Mouse (Mus musculus): ENCODE measurements around the gene Cnga2. TPM values are rescaled to one million over a fixed set of nuclear protein-coding genes. Genes with fewer than 3 reads are reported as not detected.
A peak's percentile ranks its signal among the peaks of the same experiment; 100 is the strongest.

Cnga2 gene
- polyA plus RNA-seq (2015; fragmentation: Nextera tagmentation; extraction: Ambion mirVana), result 0.04 TPM in 1 of 2 replicates, not detected in the other

DNA sequence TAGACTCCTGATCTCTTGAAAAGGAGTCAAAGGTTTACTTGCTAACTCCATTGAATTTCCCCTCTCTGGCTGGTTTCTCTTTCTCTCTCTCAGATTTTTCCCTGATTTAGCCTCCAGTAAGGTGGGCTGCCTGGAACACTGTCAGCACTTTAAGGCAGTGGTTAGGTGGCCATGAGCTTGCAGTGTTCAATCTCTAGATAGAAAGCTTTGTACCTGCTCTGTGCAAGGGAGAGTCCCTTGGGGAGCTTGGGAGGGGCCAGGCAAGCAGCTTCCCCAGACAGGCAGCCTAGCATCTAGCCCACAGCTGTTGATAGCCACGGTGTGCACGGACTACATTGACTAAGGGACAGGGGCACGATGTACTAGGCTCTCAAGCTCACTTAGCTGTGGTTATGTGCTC, at the start of gene Cnga2:
Cnga2 (plus strand) TSS at position 301 of the 400 bp plus-strand sequence.
- Histone ChIP-seq H3K4me1 (ENCODE audit: control insufficient read depth, insufficient read depth, low read length) (no peaks in the 10 kb centered on the region), H3K27me3 (replicated peaks; ENCODE audit: control insufficient read depth, insufficient read depth, low read length) (no peaks in the 10 kb centered on the region), H3K9ac (ENCODE audit: low read depth, low read length) (no peak within 1 kb of the TSS), H3K27ac (ENCODE audit: low read length) (no peak within 1 kb of the TSS), H3K36me3 (ENCODE audit: control insufficient read depth, insufficient read depth, low read length) (no peaks in the 10 kb centered on the region), H3K9me3 (ENCODE audit: control insufficient read depth, low read length) (no peaks in the 10 kb centered on the region), H3K4me2 (ENCODE audit: low read depth, low read length) (no peak within 1 kb of the TSS), H3K4me3 (ENCODE audit: low read length) (no peak within 1 kb of the TSS)
- no peak for ATAC-seq
- WGBS, result 83% methylated on average over 3 of the region's 3 CpGs

- H3K27ac ChIP-seq (ENCODE audit: low read length), result no peak overlapping the region
- H3K9me3 ChIP-seq (ENCODE audit: control insufficient read depth, low read length), result no peaks in the 10 kb centered on the region
- no peak overlapping the region for H3K4me3 ChIP-seq (ENCODE audit: low read length)
- no peak overlapping the region for H3K4me2 ChIP-seq (ENCODE audit: low read depth, low read length)
- H3K36me3 ChIP-seq (ENCODE audit: control insufficient read depth, insufficient read depth, low read length), result no peaks in the 10 kb centered on the region
- no peak for ATAC-seq
- no peak overlapping the region for H3K9ac ChIP-seq (ENCODE audit: low read depth, low read length)
- no peaks in the 10 kb centered on the region for H3K4me1 ChIP-seq (ENCODE audit: control insufficient read depth, insufficient read depth, low read length)
- no peaks in the 10 kb centered on the region for H3K27me3 ChIP-seq (replicated peaks; ENCODE audit: control insufficient read depth, insufficient read depth, low read length)
- 20% methylated on average over 3 of the region's 3 CpGs for WGBS
Observed at GRCm38 (mm10) chrX:71946631-71947030, 45.0 kb upstream of the Cnga2 start.

- no peak overlapping the region for H3K4me2 ChIP-seq (ENCODE audit: low read depth, low read length)
- no peaks in the 10 kb centered on the region for H3K36me3 ChIP-seq (ENCODE audit: control insufficient read depth, insufficient read depth, low read length)
- H3K27me3 ChIP-seq (replicated peaks; ENCODE audit: control insufficient read depth, insufficient read depth, low read length), result 0 out of 2 replicates have a peak, but pooled peaks cover 2% of the 10 kb centered on the region
- no peak for ATAC-seq
- 0 out of 2 replicates have a peak, but pooled peaks cover under 1% of the 10 kb centered on the region for H3K4me1 ChIP-seq (ENCODE audit: control insufficient read depth, insufficient read depth, low read length)
- no peak overlapping the region for H3K4me3 ChIP-seq (ENCODE audit: low read length)
- H3K9ac ChIP-seq (ENCODE audit: low read depth, low read length), result no peak overlapping the region
- H3K9me3 ChIP-seq (ENCODE audit: control insufficient read depth, low read length), result no peaks in the 10 kb centered on the region
- H3K27ac ChIP-seq (ENCODE audit: low read length), result no peak overlapping the region
Observed at GRCm38 (mm10) chrX:71958366-71958765, 33.3 kb upstream of the Cnga2 start.

DNA sequence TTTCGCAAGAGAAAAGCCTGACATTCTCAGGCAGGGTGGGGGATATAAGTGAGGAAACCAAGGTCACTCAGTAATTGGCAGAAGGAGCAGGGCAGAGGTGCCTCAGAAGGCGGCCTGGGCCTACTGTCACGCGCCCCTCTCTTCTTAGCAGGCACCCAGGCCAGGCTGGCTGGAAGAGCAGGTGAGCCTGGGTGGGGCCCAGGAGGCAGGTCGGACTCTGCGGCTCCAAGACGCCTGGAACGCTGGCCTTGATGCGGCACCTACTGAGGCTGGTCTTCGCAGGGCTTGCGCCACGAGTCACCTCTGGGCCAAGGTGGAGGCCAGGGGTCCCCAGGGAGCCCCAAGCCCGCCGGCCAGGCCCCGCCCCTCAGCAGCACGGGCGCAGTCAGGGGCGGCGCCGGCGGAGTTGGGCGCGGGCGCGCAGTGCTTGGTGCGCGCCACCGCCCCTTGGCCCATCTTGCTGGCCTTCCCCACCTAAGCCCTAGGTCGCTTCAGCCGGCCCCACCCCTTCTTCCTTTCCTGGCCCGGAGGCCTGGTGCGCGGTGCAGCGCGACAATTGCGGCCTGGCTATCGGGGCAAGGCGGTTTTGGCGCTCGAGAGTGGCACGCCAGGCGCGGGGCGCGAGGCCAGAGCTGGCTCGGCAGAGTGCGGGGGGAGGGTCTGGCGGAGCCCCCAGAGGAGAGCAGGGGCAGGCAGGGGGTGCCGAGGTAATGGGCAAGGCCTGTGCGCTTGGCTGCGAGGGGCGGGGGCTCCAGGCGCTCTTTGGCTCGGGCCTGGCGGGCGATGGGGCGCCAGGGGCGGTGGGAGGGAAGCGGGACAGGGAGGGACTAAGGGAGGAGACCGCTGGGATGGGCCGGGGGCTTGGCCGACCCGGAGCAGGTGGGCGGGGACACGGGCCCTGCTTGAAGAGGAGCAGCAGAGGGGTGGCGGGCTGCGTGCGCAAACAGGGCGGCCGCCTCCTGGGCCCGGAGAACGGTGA, 29.3 kb upstream of the Cnga2 start, which contains the start of gene Prrg3:
Prrg3 (plus strand) TSS at position 552 of the 979 bp plus-strand sequence.
- Histone ChIP-seq H3K27ac (ENCODE audit: low read length) (no peak within 1 kb of the TSS), H3K4me3 (ENCODE audit: low read length) (peak within 1 kb of the TSS; percentile 55), H3K4me2 (ENCODE audit: low read depth, low read length) (peak within 1 kb of the TSS; percentile 79), H3K9me3 (ENCODE audit: control insufficient read depth, low read length) (no peaks in the 10 kb centered on the region), H3K9ac (ENCODE audit: low read depth, low read length) (peak within 1 kb of the TSS; percentile 75), H3K27me3 (replicated peaks; ENCODE audit: control insufficient read depth, insufficient read depth, low read length) (0 out of 2 replicates have a peak, but pooled peaks cover 2% of the 10 kb centered on the region), H3K4me1 (ENCODE audit: control insufficient read depth, insufficient read depth, low read length) (0 out of 2 replicates have a peak, but pooled peaks cover 3% of the 10 kb centered on the region), H3K36me3 (ENCODE audit: control insufficient read depth, insufficient read depth, low read length) (no peaks in the 10 kb centered on the region)
- ATAC-seq, result peak; percentile 91
- 20% methylated on average over 44 of the region's 72 CpGs for WGBS

GRCm38 (mm10) chrX:71963275-71963912, 28.3 kb upstream of the Cnga2 start:
- ATAC-seq, result no peak
- H3K9ac ChIP-seq (ENCODE audit: low read depth, low read length), result peak overlapping the region; percentile 75; the same call in 1 of the 2 replicates
- no peaks in the 10 kb centered on the region for H3K9me3 ChIP-seq (ENCODE audit: control insufficient read depth, low read length)
- WGBS, result 34% methylated on average over 9 of the region's 9 CpGs
- H3K4me3 ChIP-seq (ENCODE audit: low read length), result peak overlapping the region; percentile 55
- 0 out of 2 replicates have a peak, but pooled peaks cover 3% of the 10 kb centered on the region for H3K4me1 ChIP-seq (ENCODE audit: control insufficient read depth, insufficient read depth, low read length)
- H3K27ac ChIP-seq (ENCODE audit: low read length), result no peak overlapping the region
- peak overlapping the region; percentile 79 for H3K4me2 ChIP-seq (ENCODE audit: low read depth, low read length)
- H3K27me3 ChIP-seq (replicated peaks; ENCODE audit: control insufficient read depth, insufficient read depth, low read length), result 0 out of 2 replicates have a peak, but pooled peaks cover 2% of the 10 kb centered on the region
- no peaks in the 10 kb centered on the region for H3K36me3 ChIP-seq (ENCODE audit: control insufficient read depth, insufficient read depth, low read length)

DNA sequence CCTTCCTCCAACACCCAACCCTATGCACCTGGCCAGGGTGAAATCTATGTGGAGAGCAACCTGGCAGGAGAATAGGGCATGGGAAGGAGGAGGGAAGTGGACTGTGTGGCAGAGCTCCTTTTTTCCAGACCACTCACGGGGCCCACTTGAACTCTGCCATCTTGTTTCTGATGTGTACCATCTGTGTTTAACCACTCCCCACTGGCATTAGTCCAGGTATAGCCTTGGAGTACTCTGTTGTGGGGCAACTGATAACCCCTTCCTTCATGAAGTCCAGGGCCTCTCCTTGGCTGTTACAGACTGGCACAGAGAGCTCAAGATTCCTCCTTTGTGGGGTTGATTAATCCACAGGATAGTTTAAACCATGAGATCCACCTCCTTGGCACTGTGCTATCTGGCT, 23.4 kb upstream of the Cnga2 start:
- ATAC-seq, result no peak
- H3K9ac ChIP-seq (ENCODE audit: low read depth, low read length), result no peak overlapping the region
- no peaks in the 10 kb centered on the region for H3K9me3 ChIP-seq (ENCODE audit: control insufficient read depth, low read length)
- 43% methylated on average over 1 of the region's 1 CpGs for WGBS
- H3K4me3 ChIP-seq (ENCODE audit: low read length), result no peak overlapping the region
- H3K27ac ChIP-seq (ENCODE audit: low read length), result no peak overlapping the region
- H3K4me2 ChIP-seq (ENCODE audit: low read depth, low read length), result no peak overlapping the region
- no peaks in the 10 kb centered on the region for H3K27me3 ChIP-seq (replicated peaks; ENCODE audit: control insufficient read depth, insufficient read depth, low read length)
- H3K36me3 ChIP-seq (ENCODE audit: control insufficient read depth, insufficient read depth, low read length), result no peaks in the 10 kb centered on the region
- 0 out of 2 replicates have a peak, but pooled peaks cover 3% of the 10 kb centered on the region for H3K4me1 ChIP-seq (ENCODE audit: control insufficient read depth, insufficient read depth, low read length)

- no peaks in the 10 kb centered on the region for H3K27me3 ChIP-seq (replicated peaks; ENCODE audit: control insufficient read depth, insufficient read depth, low read length)
- no peaks in the 10 kb centered on the region for H3K4me1 ChIP-seq (ENCODE audit: control insufficient read depth, insufficient read depth, low read length)
- no peak overlapping the region for H3K27ac ChIP-seq (ENCODE audit: low read length)
- no peak overlapping the region for H3K4me2 ChIP-seq (ENCODE audit: low read depth, low read length)
- no peaks in the 10 kb centered on the region for H3K9me3 ChIP-seq (ENCODE audit: control insufficient read depth, low read length)
- WGBS, result 79% methylated on average over 6 of the region's 6 CpGs
- no peaks in the 10 kb centered on the region for H3K36me3 ChIP-seq (ENCODE audit: control insufficient read depth, insufficient read depth, low read length)
- ATAC-seq, result no peak
- H3K9ac ChIP-seq (ENCODE audit: low read depth, low read length), result no peak overlapping the region
- H3K4me3 ChIP-seq (ENCODE audit: low read length), result no peak overlapping the region
Observed at GRCm38 (mm10) chrX:71968816-71969215, 22.8 kb upstream of the Cnga2 start.

- Histone ChIP-seq H3K27ac (ENCODE audit: low read length) (no peak overlapping the region), H3K36me3 (ENCODE audit: control insufficient read depth, insufficient read depth, low read length) (no peaks in the 10 kb centered on the region), H3K4me3 (ENCODE audit: low read length) (no peak overlapping the region), H3K4me2 (ENCODE audit: low read depth, low read length) (no peak overlapping the region), H3K27me3 (replicated peaks; ENCODE audit: control insufficient read depth, insufficient read depth, low read length) (no peaks in the 10 kb centered on the region), H3K4me1 (ENCODE audit: control insufficient read depth, insufficient read depth, low read length) (no peaks in the 10 kb centered on the region), H3K9me3 (ENCODE audit: control insufficient read depth, low read length) (no peaks in the 10 kb centered on the region), H3K9ac (ENCODE audit: low read depth, low read length) (no peak overlapping the region)
- ATAC-seq, result no peak
- 65% methylated on average over 5 of the region's 5 CpGs for WGBS
Observed at GRCm38 (mm10) chrX:71971325-71971724, 20.3 kb upstream of the Cnga2 start.

DNA sequence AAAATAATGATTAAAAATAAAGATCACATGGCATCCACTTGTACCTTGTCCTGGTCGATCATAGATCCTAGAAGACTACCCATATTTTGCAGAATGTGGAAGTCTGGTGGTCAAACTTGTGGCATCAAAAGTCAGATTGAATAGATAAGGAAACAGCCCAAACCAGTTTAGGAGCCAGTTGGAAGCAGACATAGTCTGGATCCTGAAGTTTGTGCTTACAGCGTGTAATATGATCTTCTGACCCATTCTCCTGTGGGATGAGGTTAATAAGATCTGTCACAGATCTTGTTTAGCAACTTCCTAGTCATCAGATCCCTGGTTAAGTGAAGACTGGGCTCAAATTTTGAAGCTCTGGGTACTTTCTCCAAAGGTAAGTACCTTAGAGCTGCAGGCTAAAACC, 19.0 kb upstream of the Cnga2 start, which contains the start of gene Fate1:
Fate1 (plus strand) TSS at position 301 of the 400 bp plus-strand sequence.
- Histone ChIP-seq H3K27ac (ENCODE audit: low read length) (no peak within 1 kb of the TSS), H3K4me3 (ENCODE audit: low read length) (no peak within 1 kb of the TSS), H3K9me3 (ENCODE audit: control insufficient read depth, low read length) (no peaks in the 10 kb centered on the region), H3K36me3 (ENCODE audit: control insufficient read depth, insufficient read depth, low read length) (no peaks in the 10 kb centered on the region), H3K27me3 (replicated peaks; ENCODE audit: control insufficient read depth, insufficient read depth, low read length) (no peaks in the 10 kb centered on the region), H3K9ac (ENCODE audit: low read depth, low read length) (no peak within 1 kb of the TSS), H3K4me2 (ENCODE audit: low read depth, low read length) (no peak within 1 kb of the TSS), H3K4me1 (ENCODE audit: control insufficient read depth, insufficient read depth, low read length) (no peaks in the 10 kb centered on the region)
- ATAC-seq, result no peak
- 67% methylated on average over 2 of the region's 2 CpGs for WGBS
